Mouse (Mus musculus): ENCODE measurements around the gene Lgi1. TPM values are rescaled to one million over a fixed set of nuclear protein-coding genes. Genes with fewer than 3 reads are reported as not detected.
A peak's percentile ranks its signal among the peaks of the same experiment; 100 is the strongest.

Lgi1 gene
- polyA plus RNA-seq, 2 experiments, result 0.03 TPM; not detected in 1

GRCm38 (mm10) chr19:38237834-38238212 is 26.5 kb upstream of the Lgi1 start:
- H3K27me3 ChIP-seq (ENCODE audit: control insufficient read depth, insufficient read depth, low read length), result no peaks in the 10 kb centered on the region
- no peak overlapping the region for H3K9ac ChIP-seq (replicated peaks)
- ATAC-seq (ENCODE audit: insufficient read depth) (no peak), DNase-seq (ENCODE audit: low read depth in 3 of 3, low spot score in 3 of 3) (peak in 1 of 3 experiments; percentile 24)
- no peak overlapping the region for H3K27ac ChIP-seq
- no peaks in the 10 kb centered on the region for H3K4me1 ChIP-seq (replicated peaks; ENCODE audit: control insufficient read depth in 2 of 2, insufficient read depth in 2 of 2, low read length in 1 of 2)
- H3K9me3 ChIP-seq (ENCODE audit: control insufficient read depth, low read length), result no peaks in the 10 kb centered on the region
- H3K4me3 ChIP-seq (ENCODE audit: insufficient read depth in 1 of 2, low read depth in 2 of 2, low read length in 2 of 2), result no peak overlapping the region
- no peak for TF ChIP-seq CTCF (IDR thresholded peaks at IDR 0.05; ENCODE audit: low read depth)
- TF ChIP-seq EP300 (IDR thresholded peaks at IDR 0.05; ENCODE audit: low read depth), result no peak
- H3K36me3 ChIP-seq (replicated peaks; ENCODE audit: control insufficient read depth, insufficient read depth, low read depth), result no peaks in the 10 kb centered on the region
- WGBS (ENCODE audit: insufficient replicate concordance), result 25% methylated on average over 3 of the region's 3 CpGs
- no peak overlapping the region for H3K4me2 ChIP-seq (ENCODE audit: low read depth)

- Histone ChIP-seq H3K4me2 (ENCODE audit: low read depth) (no peak overlapping the region), H3K4me1 (replicated peaks; ENCODE audit: control insufficient read depth in 2 of 2, insufficient read depth in 2 of 2, low read length in 1 of 2) (no peaks in the 10 kb centered on the region), H3K27me3 (ENCODE audit: control insufficient read depth, insufficient read depth, low read length) (no peaks in the 10 kb centered on the region), H3K9ac (replicated peaks) (no peak overlapping the region), H3K4me3 (ENCODE audit: insufficient read depth in 1 of 2, low read depth in 2 of 2, low read length in 2 of 2) (no peak overlapping the region), H3K27ac (no peak overlapping the region), H3K9me3 (ENCODE audit: control insufficient read depth, low read length) (no peaks in the 10 kb centered on the region), H3K36me3 (replicated peaks; ENCODE audit: control insufficient read depth, insufficient read depth, low read depth) (no peaks in the 10 kb centered on the region)
- WGBS (ENCODE audit: insufficient replicate concordance), result 46% methylated on average over 12 of the region's 12 CpGs
- TF ChIP-seq CTCF (IDR thresholded peaks at IDR 0.05; ENCODE audit: low read depth) (no peak), EP300 (IDR thresholded peaks at IDR 0.05; ENCODE audit: low read depth) (no peak)
- ATAC-seq (ENCODE audit: insufficient read depth), result no peak
- DNase-seq (ENCODE audit: low read depth in 3 of 3, low spot score in 3 of 3), result no peak
Observed at GRCm38 (mm10) chr19:38238213-38238951, 26.0 kb upstream of the Lgi1 start.

GRCm38 (mm10) chr19:38242314-38242852 is 22.0 kb upstream of the Lgi1 start:
- TF ChIP-seq CTCF (IDR thresholded peaks at IDR 0.05; ENCODE audit: low read depth), result no peak
- ATAC-seq (ENCODE audit: insufficient read depth), result no peak
- WGBS (ENCODE audit: insufficient replicate concordance), result 60% methylated on average over 8 of the region's 8 CpGs

DNA sequence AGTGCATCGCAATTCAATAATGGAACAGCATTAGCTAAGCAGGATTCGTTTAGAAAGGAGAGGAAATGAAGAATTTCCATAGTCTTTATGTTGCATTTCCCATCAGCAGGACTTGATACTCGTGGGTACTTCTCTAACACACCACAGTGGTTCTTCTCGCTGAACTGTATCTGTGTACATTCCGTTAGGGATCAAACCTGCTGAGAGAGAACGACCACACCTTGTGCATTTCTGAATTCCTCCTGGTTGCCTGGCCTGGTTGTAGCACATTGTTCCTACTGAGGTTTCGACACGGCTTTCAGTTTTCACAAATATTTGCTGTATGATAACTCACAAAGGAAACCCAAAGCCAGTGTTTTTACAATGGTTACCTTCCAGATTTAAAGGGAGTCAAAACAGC is 19.6 kb upstream of the Lgi1 start:
- 51% methylated on average over 8 of the region's 8 CpGs for WGBS (ENCODE audit: insufficient replicate concordance)
- Histone ChIP-seq H3K4me3 (ENCODE audit: insufficient read depth in 1 of 2, low read depth in 2 of 2, low read length in 2 of 2) (no peak overlapping the region), H3K9me3 (ENCODE audit: control insufficient read depth, low read length) (no peaks in the 10 kb centered on the region), H3K27me3 (ENCODE audit: control insufficient read depth, insufficient read depth, low read length) (no peaks in the 10 kb centered on the region), H3K27ac (no peak overlapping the region), H3K4me2 (ENCODE audit: low read depth) (no peak overlapping the region), H3K36me3 (replicated peaks; ENCODE audit: control insufficient read depth, insufficient read depth, low read depth) (no peaks in the 10 kb centered on the region), H3K9ac (replicated peaks) (no peak overlapping the region), H3K4me1 (replicated peaks; ENCODE audit: control insufficient read depth in 2 of 2, insufficient read depth in 2 of 2, low read length in 1 of 2) (no peaks in the 10 kb centered on the region)
- no peak for TF ChIP-seq EP300 (IDR thresholded peaks at IDR 0.05; ENCODE audit: low read depth)
- TF ChIP-seq CTCF (IDR thresholded peaks at IDR 0.05; ENCODE audit: low read depth), result no peak
- DNase-seq (ENCODE audit: low read depth in 3 of 3, low spot score in 3 of 3) (no peak), ATAC-seq (ENCODE audit: insufficient read depth) (no peak)

More at GRCm38 (mm10) chr19:38242314-38242852, 22.0 kb upstream of the Lgi1 start:
- Histone ChIP-seq H3K4me3 (ENCODE audit: insufficient read depth in 1 of 2, low read depth in 2 of 2, low read length in 2 of 2) (no peak overlapping the region), H3K36me3 (replicated peaks; ENCODE audit: control insufficient read depth, insufficient read depth, low read depth) (no peaks in the 10 kb centered on the region), H3K9ac (replicated peaks) (no peak overlapping the region), H3K4me2 (ENCODE audit: low read depth) (no peak overlapping the region), H3K4me1 (replicated peaks; ENCODE audit: control insufficient read depth in 2 of 2, insufficient read depth in 2 of 2, low read length in 1 of 2) (no peaks in the 10 kb centered on the region), H3K9me3 (ENCODE audit: control insufficient read depth, low read length) (no peaks in the 10 kb centered on the region), H3K27ac (no peak overlapping the region), H3K27me3 (ENCODE audit: control insufficient read depth, insufficient read depth, low read length) (no peaks in the 10 kb centered on the region)
- no peak for DNase-seq (ENCODE audit: low read depth in 3 of 3, low spot score in 3 of 3)

DNA sequence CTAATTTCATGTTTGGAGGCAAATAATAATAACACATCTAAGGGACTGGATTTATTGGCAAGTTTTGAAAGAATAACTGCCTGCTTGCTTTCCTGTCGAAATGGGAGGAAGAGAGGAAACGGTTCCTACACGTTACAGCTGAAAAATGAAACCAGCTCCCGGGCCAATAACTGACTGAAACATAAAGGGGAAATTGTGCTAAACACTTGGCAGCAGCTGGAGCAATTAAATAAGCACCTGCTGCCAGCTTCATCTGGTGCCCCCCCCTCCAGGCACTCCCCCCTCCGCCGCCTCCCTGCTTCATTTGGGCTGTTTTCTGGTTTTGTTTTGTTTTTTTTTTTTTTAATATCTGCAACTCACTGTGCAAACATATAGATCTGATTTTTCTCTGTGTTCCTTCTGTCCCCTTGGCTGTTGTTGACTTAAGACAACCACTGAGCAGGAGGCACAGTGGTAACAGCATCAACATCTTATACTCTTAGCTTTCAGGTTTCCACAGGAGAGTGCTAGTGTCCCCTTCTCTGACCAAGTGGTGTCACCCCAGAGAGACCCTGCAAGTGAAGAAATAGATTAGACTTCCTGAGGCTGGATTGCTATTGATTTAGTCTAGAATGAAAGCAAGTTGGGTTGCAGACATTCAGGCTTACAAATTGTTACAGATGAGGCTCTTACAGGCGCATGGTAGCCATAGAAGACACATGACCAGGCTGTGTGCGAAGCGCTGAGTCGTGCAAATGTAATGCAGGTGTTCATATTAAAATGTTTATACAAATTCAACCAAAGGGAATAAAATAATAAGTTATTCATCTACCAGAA is 18.8 kb upstream of the Lgi1 start:
- Histone ChIP-seq H3K4me1 (replicated peaks; ENCODE audit: control insufficient read depth in 2 of 2, insufficient read depth in 2 of 2, low read length in 1 of 2) (no peaks in the 10 kb centered on the region), H3K9ac (replicated peaks) (no peak overlapping the region), H3K4me3 (ENCODE audit: insufficient read depth in 1 of 2, low read depth in 2 of 2, low read length in 2 of 2) (no peak overlapping the region), H3K27ac (no peak overlapping the region), H3K4me2 (ENCODE audit: low read depth) (no peak overlapping the region), H3K36me3 (replicated peaks; ENCODE audit: control insufficient read depth, insufficient read depth, low read depth) (no peaks in the 10 kb centered on the region), H3K9me3 (ENCODE audit: control insufficient read depth, low read length) (no peaks in the 10 kb centered on the region), H3K27me3 (ENCODE audit: control insufficient read depth, insufficient read depth, low read length) (no peaks in the 10 kb centered on the region)
- no peak for ATAC-seq (ENCODE audit: insufficient read depth)
- TF ChIP-seq EP300 (IDR thresholded peaks at IDR 0.05; ENCODE audit: low read depth), result no peak
- TF ChIP-seq CTCF (IDR thresholded peaks at IDR 0.05; ENCODE audit: low read depth), result no peak
- 49% methylated on average over 10 of the region's 10 CpGs for WGBS (ENCODE audit: insufficient replicate concordance)
- DNase-seq (ENCODE audit: low read depth in 3 of 3, low spot score in 3 of 3), result no peak

Data from liver, embryonic 14.5 days (tissue).